Mouse (Mus musculus) mouse embryonic stem cell (cell line): ENCODE data around the gene Hoxb2.

ENCODE experiments used
- in situ Hi-C, 2 experiments: fragments of 300-500 bp; cut with MboI; formaldehyde crosslinking; loops; 1 replicate in 1 of 2; 3 replicates in 1 of 2; pipeline ENCODE4 v1.14.3; 2019 to 2020; ENCODE audit warnings: low sequenced_read_pairs in 2 of 2, low pct_unique_long_range_greater_than_20kb in 1 of 2, mixed read lengths in 1 of 2; ENCODE audit not compliant: unreplicated experiment in 1 of 2

Hoxb2 gene

DNA sequence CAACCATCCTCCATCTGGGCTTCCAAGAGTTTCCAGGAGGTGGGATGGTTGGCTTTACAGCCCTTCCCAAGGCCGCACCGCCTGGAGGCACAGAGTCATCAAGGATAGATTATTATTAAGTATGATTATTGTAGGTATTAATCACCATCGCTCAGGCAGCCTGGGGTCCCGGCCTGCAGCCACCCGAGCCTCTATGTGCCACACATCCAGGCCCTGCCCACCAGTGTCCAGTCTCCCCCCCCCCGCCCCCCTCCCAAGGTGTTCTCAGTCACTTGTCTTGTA is 5.5 kb upstream of the Hoxb2 start:
- in situ Hi-C loops, result loop anchor here in 1 of 2 experiments (25.0 kb wide), 1 partner anchor 667 kb away; the partner anchor contains the start of gene Sp6

DNA sequence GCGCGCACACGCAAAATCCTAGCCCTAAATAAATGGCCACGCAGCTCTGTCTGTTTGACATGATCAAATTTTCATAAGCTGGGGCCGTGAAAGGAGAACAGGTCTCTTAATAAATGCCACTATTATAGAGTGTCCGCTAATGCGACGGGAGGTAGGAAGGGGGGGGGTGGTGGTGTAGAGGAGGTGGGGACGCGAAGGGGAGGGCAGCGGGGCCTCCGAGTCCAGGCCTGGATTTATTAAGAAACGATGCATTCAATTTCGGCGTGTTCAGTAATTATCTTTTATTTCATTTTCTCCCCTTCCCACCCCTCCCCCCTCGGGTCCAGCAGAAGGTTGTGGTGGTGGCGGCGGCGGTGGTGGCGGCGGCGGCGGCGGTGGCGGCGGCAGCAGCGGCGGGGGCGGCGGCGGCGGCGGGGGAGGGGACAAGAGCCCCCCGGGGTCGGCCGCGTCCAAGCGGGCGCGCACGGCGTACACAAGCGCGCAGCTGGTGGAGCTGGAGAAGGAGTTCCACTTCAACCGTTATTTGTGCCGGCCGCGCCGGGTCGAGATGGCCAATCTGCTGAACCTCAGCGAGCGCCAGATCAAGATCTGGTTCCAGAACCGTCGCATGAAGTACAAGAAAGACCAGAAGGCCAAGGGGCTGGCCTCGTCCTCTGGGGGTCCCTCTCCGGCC is 5.0 kb upstream of the Hoxb2 start:
- in situ Hi-C loops, result loop anchor here in 1 of 2 experiments (25.0 kb wide), 1 partner anchor 667 kb away; the partner anchor contains the start of gene Sp6

DNA sequence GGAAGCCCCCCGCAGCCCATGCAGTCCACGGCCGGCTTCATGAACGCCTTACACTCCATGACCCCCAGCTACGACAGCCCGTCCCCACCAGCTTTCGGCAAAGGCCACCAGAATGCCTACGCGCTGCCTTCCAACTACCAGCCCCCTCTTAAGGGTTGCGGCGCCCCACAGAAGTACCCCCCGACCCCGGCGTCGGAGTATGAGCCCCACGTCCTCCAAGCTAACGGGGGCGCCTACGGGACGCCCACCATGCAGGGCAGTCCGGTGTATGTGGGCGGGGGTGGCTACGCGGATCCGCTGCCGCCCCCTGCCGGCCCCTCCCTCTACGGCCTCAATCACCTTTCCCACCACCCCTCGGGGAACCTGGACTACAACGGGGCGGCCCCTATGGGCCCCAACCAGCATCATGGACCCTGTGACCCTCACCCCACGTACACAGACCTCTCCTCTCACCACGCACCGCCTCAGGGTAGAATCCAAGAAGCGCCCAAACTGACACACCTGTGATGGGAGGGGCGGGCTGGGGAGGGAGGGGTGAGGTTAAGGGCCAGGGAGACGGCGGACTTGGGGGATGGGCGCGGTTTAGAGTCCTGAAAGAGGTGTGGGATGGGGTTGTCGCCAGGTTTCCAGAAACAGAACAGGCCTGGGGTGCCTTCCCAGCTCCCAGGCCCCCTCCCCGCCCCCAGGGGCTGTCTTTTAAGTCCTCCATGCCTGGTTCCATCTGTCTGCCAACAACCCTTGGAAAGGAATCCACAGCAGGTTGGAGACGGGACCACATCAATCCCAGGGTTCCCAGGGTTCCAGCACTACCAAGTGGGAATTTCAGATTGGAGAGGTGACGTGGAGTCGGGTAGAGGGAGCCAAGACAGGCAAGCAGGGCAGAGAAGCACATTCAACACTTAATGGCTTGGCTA is 4.2 kb upstream of the Hoxb2 start:
- in situ Hi-C loops, result loop anchor here in 1 of 2 experiments (25.0 kb wide), 1 partner anchor 666 kb away; the partner anchor contains the start of gene Sp6

DNA sequence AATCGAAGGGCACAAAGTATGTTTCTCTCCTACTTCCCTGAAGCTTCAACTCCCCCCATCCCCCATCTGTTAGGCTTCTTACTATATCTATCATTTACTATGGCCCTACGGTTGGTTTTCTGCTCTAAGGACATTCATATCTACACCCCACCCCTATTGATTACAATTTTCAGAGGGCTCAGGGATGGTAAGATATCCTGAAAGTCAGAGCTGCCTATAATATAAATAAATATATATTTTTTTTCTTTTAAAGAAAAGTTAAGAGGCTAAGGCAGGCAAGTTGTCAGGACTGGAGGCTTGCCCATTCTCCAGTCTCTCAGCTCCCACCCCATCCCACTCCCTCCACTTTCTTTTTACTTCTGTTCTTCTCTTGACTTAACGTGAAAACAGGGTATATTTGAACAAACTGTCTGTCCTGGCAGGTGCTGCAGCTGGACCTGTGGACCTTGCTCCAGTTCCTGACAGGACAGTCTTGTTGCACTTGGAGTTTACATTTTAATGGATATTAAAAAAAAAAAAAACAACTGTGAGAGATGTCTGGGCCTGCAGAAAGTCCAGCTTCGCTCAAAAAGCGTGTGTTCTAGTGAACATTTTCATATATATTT is 3.3 kb upstream of the Hoxb2 start:
- in situ Hi-C loops, result loop anchor here in 1 of 2 experiments (25.0 kb wide), 1 partner anchor 665 kb away; the partner anchor contains the start of gene Sp6

DNA sequence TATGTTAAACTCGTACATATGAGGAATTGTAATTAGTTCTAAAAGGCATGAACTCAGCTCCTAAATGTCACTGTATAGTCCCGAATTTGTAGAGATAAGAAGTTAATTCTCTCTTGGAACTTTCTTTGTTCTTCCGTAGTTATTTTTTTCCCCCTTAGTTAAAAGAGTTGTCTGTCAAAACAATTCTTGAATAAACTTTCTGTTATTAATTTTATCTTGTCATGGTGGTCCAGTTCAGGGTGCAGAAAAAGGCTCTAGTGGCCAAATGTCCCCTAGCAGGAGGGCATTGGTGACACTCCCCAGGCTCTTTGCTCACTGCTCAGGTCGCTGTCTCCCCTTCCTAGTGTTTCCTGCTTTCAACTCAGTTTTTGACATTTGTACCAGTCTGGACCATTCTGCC is 2.6 kb upstream of the Hoxb2 start:
- in situ Hi-C loops, result loop anchor here in 1 of 2 experiments (25.0 kb wide), 1 partner anchor 665 kb away; the partner anchor contains the start of gene Sp6

DNA sequence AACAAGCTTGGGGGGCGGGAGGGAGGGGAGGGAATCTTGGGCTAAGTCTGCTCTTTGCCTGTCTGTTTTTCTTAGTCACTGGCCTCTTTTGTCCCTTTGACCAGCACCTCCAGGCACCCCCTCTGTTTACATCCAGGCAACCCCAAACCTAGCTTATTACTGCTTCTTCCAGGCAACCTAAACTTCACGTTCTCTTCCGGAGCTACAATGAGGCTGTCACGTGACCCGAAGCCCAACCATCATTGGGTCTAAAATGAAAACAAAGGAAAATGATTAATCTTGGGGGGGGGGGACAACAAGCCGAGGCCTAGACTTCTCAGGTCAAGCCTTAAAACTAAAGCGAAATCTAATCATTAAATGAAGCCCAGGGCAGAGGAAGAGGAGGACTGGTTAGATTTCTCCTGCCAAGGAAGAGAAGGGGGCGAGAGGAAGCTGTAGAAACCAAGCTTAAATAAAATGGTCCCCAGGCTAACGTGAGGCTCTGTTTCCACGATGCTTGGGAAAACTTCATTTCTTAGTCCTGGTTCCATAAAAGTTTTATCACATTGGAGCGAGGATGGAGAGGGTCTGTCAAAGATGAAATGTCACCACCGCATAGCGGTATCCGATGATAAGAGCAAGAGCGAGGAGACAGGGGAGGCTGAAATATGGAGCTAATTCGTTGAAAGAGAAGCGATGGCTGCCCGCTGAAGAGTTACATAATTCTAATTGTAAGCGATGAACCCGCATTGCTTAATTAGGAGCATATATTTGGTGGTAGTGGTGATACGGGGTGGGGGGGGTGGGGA is 2.0 kb upstream of the Hoxb2 start:
- in situ Hi-C loops, result loop anchor here in 1 of 2 experiments (25.0 kb wide), 1 partner anchor 664 kb away; the partner anchor contains the start of gene Sp6

DNA sequence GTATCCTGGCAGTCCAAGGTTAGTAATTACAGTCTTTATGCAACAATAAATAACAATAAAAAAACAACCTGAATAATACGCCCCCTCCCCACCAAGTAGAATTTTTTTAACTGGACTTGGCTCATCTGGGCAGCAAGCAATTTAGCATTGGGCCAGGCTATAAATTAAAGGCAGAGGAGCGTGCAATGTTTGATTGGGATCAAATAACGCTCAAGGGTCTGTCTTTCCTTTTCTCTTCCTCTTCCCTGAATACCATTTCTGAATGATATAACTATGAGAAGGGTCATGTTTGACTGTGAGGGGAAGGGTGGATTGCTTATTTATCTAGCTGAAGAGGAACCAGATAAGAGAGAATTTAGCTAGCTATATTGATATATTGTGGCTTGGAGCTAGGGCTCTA is 1.3 kb upstream of the Hoxb2 start:
- in situ Hi-C loops, result loop anchor here in 1 of 2 experiments (25.0 kb wide), 1 partner anchor 663 kb away; the partner anchor contains the start of gene Sp6

DNA sequence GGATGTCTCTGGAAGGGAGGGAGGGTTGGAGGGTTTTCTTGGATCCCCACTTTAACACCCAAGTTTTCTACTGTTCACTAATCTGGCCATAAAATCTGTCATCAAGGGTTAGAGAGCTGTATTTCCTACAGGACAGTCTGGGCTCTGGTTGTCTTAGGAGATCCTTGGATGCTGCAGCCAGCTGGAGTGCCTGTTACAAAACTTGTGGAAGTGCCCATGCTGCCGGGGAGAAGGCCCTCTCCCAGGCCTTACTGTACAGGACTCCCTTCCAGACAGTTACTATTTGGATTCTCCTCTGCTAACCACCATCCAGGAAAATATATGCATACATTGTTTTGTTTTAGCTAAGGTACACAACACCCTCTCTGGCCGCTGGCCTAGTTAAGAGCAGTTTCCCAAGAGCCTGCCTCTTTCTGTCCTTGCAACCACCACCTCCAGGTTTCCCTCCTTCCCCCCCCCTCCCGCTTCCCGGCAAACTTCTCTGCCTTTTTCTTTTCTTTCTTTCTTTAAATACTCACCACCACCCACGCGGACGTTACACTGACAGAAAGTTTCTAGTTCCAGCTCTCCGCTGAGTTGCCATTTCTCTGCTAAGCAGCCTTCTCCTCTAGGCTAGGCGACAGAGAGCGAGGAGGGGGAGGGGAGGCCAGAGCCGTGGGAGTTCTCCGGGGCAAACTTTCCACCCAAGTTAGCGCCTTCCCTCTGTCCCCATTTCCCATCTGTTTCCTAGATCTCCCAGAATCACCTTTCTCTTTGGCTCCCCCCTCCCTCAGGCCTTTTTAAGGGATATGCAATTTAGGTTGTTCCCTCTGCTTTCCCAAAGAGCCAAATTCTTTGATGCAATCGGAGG is 609 bp upstream of the Hoxb2 start:
- in situ Hi-C loops, result loop anchor here in 1 of 2 experiments (25.0 kb wide), 1 partner anchor 663 kb away; the partner anchor contains the start of gene Sp6

DNA sequence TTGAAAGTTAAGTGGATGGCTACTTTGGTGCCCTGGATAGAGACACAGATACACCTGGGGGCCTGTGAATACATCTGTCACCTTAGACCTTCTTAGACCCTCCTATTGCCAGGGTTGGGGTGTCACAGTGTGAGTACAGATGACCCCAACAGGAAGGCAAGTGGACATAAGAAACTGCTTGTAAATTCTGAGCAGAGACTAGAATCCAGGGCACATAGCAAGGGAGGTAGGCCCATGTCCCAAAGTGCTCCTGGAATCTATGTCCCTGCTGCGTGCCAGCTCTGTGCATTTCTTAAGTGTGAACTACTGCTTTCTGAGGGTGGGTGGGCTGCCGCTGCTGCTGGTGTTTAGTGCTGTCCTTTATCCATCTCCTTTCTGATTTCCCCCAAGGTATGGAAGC is 466 bp downstream of the Hoxb2 start:
- in situ Hi-C loops, result no loop called here

DNA sequence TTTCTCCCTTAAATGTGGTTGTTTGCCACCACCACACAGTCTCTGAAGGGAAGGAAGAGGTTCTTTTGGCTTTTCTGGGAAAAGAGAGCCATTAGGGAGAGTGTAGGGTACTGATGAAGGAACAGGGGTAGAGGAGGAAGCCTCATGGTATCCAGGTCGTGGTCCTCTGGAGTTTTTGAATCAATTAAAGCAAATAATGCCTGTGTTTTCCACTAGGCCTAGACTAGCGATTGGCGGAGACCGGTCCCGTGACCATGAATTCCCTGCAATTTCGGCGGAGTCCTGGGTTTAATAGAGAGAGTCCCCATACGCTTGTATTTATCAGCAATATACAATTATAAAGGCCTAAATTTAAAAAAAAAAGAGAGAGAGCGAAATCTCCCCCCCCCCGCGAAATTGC is 987 bp downstream of the Hoxb2 start:
- in situ Hi-C loops, result no loop called here

DNA sequence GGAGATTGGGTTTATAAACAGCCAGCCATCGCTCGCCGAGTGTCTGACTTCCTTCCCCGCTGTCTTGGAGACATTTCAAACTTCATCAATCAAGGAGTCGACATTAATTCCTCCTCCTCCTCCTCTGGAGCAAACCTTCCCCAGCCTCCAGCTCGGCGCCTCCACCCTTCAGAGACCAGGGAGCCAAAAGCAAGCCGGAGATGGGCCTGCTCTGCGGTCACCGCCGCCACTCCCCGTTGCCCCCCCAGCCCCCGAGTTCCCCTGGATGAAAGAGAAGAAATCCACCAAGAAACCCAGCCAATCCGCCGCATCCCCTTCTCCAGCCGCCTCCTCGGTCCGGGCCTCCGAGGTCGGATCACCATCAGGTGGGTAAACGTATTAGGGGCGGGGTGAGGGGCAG is 1.5 kb downstream of the Hoxb2 start:
- in situ Hi-C loops, result no loop called here

DNA sequence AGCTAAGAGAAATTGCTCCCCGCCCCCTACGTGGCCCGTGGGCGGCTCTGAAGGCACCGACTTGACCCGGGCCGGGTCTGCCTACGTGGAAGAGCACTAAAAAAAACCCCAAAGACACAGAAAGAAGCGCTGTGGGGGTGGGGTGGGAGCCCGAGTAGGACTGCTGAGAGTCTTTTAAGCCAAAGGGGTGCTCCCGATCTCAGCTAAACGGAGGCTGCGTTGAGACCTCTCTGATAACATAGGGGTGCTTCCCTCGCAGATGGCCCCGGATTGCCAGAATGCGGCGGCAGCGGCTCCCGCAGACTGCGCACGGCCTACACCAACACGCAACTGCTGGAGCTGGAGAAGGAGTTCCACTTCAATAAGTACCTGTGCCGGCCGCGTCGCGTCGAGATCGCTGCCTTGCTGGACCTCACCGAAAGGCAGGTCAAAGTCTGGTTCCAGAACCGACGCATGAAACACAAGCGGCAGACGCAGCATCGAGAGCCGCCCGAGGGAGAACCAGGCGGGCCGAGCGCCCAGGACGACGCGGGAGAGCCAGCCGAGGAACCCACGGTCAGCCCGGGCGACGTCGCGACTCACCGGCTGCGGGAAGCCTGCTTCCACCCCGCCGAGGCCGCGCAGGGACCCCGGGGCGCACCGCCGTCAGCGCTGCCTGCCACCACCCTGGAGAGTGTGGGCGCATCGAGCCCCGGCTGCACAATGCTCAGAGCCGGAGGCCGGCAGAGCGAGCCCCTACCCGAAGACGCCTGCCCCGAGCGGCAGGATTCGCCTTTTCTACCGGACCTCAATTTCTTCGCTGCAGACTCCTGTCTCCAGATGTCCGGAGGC is 2.6 kb downstream of the Hoxb2 start:
- in situ Hi-C loops, result no loop called here

DNA sequence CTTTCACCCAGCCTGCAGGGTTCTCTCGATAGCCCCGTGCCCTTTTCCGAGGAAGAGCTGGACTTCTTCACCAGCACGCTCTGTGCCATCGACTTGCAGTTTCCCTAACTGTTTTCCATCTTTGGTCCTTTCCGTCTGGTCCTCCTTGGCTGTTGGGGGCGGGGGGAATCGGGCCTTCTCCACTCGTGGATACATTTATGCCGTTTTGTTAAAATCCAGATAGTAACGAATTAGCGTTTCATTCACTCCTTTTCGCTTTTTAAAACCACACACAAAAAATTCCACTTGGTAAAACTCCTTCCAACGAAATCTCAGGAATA is 3.2 kb downstream of the Hoxb2 start:
- in situ Hi-C loops, result no loop called here

DNA sequence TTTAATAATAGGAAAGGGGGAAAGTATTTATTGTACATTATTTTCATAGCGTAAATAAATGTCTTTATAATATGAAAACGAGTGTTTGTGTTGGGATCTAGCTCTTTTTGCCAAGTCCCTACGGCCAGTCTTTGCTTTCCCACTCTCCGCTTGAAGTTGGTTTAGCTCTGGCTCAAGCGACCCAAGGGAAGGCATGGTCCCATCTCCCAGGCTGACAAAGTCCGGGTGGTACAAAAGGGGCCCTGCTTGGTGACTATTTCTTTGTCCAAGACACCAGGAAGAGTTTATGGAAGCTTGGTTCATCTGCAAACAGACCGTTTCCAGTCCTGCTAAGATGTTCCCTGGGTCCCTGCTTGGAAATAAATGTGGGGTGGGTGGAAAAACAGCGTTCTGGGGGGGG is 3.6 kb downstream of the Hoxb2 start:
- in situ Hi-C loops, result no loop called here

DNA sequence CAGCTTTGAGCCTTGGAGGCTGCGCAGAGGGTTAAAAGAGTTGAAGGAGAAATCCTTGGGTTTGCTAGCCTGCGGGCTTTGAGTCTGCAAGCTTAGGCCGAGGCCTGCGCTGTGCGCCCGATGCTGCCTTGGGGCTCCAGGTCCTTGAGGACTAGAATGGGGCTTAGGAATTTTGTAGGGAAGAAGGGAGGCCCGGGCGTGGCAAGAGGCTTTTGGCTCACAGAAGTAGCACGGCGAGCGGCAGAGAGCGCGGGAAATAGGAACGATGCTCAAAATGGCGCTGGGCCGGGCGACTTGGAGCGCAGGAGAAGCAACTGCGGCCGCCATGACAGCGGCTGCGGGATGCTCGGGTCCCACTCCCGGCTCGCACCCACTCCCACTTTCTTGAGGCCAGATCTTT is 4.1 kb downstream of the Hoxb2 start:
- in situ Hi-C loops, result no loop called here

DNA sequence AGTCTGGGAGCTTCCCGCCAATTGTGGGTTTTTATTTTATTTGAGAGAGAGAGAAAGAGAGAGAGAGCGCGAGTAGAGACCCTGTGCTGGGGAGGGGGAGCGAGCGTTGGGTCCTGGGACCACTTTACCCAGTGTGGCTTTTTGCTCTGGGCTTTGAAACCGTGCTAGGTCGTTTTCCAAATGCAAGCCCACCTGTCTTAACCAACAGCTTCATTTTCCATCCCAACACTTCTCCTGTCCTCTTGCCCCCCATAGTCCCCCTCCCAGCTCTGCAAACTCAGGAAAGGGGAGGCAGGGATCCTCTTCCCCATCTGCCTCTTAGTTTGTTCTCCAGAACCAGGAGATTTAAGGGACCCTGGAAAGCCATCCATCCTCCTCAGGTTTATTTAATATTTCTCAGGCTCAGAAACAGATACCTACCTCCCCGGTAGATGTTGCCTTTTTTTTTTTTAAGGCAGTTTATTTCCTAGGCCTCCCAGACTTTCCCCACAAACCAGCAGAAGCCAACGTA is 4.5 kb downstream of the Hoxb2 start:
- in situ Hi-C loops, result no loop called here

DNA sequence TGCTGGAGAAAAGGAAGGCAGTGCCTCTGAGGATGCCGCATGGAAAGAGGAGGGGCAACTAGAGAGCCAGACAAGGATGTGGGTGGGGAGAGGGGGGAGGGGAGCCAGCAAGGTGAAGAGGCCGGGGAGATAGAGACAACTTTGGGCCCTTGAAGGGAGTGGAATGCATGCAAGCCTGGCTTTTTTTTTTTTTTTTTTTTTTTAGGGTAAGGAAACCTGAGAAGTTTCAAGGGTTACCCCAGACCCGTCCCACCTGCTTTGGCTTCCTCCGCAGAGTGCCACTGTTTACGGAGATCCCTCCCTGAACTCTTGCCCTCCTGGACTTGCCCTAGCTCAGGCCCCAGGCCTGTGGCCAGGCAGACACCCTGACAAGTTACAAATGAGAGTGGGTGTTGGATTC is 13.5 kb downstream of the Hoxb2 start:
- in situ Hi-C loops, result no loop called here
